29 mouse cellular contexts compared by ENCODE assay signal in genomic region chr5:45336801-45337200, GRCm38 (mm10).
"Had no signal": no experiment of that assay in that cellular context is flagged by ENCODE, and none has a peak within 500 bp of the region (broad histone marks: within the 10 kb centered on the region; RNA-seq: fewer than 3 reads in every experiment).

No protein-coding gene starts in this region.

- DNase-seq: left cerebral cortex, postnatal 4 days; liver; liver, embryonic 13.5 days; liver, postnatal 0 days; lung, adult 18-20 months; lung, adult 2 months; lung, embryonic 14.5 days; lung, postnatal 10 days; lung, postnatal 14 days; lung, postnatal 36 days; lung, postnatal 4 days; midbrain, embryonic 14.5 days had no signal

- H3K4me3 ChIP-seq: limb, embryonic 10.5 days; limb, embryonic 12.5 days; limb, embryonic 13.5 days; limb, embryonic 15.5 days; liver, embryonic 12.5 days; liver, embryonic 13.5 days; liver, embryonic 15.5 days; lung, embryonic 15.5 days; megakaryocyte, embryonic 14.5 days; midbrain, embryonic 10.5 days; midbrain, embryonic 12.5 days; midbrain, embryonic 13.5 days; midbrain, embryonic 15.5 days; myocyte had no signal

- H3K27ac ChIP-seq: limb, embryonic 10.5 days; limb, embryonic 12.5 days; limb, embryonic 13.5 days; limb, embryonic 15.5 days; liver, embryonic 12.5 days; liver, embryonic 13.5 days; liver, embryonic 14.5 days; liver, embryonic 15.5 days; lung, embryonic 15.5 days; macrophage; midbrain, embryonic 10.5 days; midbrain, embryonic 12.5 days; midbrain, embryonic 13.5 days; midbrain, embryonic 15.5 days had no signal

- H3K36me3 ChIP-seq: limb, embryonic 10.5 days; limb, embryonic 12.5 days; limb, embryonic 13.5 days; limb, embryonic 15.5 days; liver, embryonic 12.5 days; liver, embryonic 13.5 days; liver, embryonic 15.5 days; lung, embryonic 15.5 days; midbrain, embryonic 10.5 days; midbrain, embryonic 12.5 days; midbrain, embryonic 13.5 days; midbrain, embryonic 15.5 days had no signal

- H3K4me2 ChIP-seq: limb, embryonic 12.5 days; limb, embryonic 13.5 days; limb, embryonic 15.5 days; liver, embryonic 11.5 days; liver, embryonic 12.5 days; liver, embryonic 13.5 days; liver, embryonic 15.5 days; lung, embryonic 14.5 days; lung, embryonic 15.5 days; midbrain, embryonic 11.5 days; midbrain, embryonic 12.5 days; midbrain, embryonic 13.5 days; midbrain, embryonic 15.5 days had no signal

- H3K9ac ChIP-seq: limb, embryonic 12.5 days; limb, embryonic 13.5 days; limb, embryonic 15.5 days; liver, embryonic 12.5 days; liver, embryonic 13.5 days; liver, embryonic 14.5 days; liver, embryonic 15.5 days; liver, postnatal 0 days; lung, embryonic 14.5 days; lung, embryonic 15.5 days; midbrain, embryonic 12.5 days; midbrain, embryonic 13.5 days; midbrain, embryonic 15.5 days had no signal

- H3K4me1 ChIP-seq: limb, embryonic 10.5 days; limb, embryonic 12.5 days; limb, embryonic 13.5 days; limb, embryonic 15.5 days; liver, embryonic 12.5 days; liver, embryonic 13.5 days; liver, embryonic 15.5 days; lung, embryonic 15.5 days; midbrain, embryonic 10.5 days; midbrain, embryonic 12.5 days; midbrain, embryonic 13.5 days; midbrain, embryonic 15.5 days had no signal

- H3K27me3 ChIP-seq: limb, embryonic 12.5 days; limb, embryonic 13.5 days; limb, embryonic 15.5 days; liver, embryonic 12.5 days; liver, embryonic 13.5 days; liver, embryonic 15.5 days; lung, embryonic 15.5 days; megakaryocyte, embryonic 14.5 days; midbrain, embryonic 12.5 days; midbrain, embryonic 13.5 days; midbrain, embryonic 15.5 days had no signal

- H3K9me3 ChIP-seq: limb, embryonic 10.5 days; limb, embryonic 12.5 days; limb, embryonic 13.5 days; limb, embryonic 15.5 days; liver, embryonic 12.5 days; liver, embryonic 13.5 days; liver, embryonic 15.5 days; lung, embryonic 15.5 days; megakaryocyte, embryonic 14.5 days; midbrain, embryonic 10.5 days; midbrain, embryonic 12.5 days; midbrain, embryonic 13.5 days; midbrain, embryonic 15.5 days had no signal
